Mouse (Mus musculus) neutrophil, adult 83 days (primary cell): Measurements from ENCODE around the gene Slc1a4. TPM values are rescaled to one million over a fixed set of nuclear protein-coding genes. Genes with fewer than 3 reads are reported as not detected.

Experiments used
- total RNA-seq, 2 experiments: library from RNA; stranded (reverse); gene quantifications; one replicate each; pipeline ENCODE4 v1.2.4; 2023

Slc1a4 gene
- total RNA-seq: under 1 TPM; 0.24 to 0.35 TPM

DNA sequence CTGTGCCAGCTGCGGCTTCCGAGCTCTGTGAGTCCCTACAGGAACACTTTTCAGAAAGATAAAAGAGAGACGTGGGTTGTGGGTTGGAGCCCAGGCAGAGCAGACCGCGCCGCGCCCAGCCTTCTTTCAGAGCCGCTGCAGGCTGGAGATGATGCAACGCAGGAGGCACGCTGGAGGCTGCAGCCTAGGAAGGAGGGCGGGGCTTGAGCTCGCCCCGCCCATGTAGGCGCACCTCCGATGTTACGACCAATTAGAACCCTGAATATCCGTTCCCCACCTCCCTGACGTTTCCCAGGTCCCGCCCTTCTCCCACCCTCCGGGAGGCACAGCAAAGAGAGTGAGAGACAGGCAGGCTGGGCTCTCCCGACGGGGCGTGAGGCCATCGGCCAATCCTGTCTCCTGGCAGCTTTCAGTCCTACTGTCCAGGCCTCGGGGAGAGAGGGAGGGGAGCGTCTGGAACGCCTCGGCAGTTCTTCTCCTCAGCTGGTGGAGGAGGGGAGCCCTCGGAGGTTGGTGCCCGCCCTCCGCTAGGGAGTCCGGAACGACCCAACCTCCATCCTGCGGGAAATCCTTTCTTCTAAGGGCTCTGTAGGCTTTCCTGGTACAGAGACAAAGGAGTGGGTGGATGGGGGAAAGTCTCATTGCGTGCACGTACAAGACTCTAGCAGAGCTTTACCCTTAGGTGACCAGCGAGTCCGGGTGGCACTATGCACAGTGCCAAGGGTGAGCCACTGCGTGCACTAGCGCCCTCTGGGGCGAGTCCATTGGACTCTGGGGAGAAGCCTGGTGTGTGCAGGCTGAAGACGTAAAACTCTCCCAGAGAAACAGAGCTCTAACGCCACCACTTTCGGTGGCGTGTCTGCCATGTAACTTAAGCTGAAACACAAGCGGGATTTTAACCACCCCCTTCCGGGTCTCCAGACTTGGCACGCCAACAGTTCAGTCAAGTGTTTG lies at the start of gene Slc1a4:
TSS of gene Slc1a4 (minus strand) at position 153 of the 954 bp plus-strand sequence.

Other genes with a start within 250 kb of the Slc1a4 start
- gene Actr2, start 219.8 kb downstream of the Slc1a4 start, total RNA-seq: 100 to 1,000 TPM; 386 to 398 TPM
- gene Rab1a, start 131.3 kb downstream of the Slc1a4 start, total RNA-seq: 10 to 100 TPM; 93.1 to 97.0 TPM
- gene Cep68, start 83.3 kb downstream of the Slc1a4 start, total RNA-seq: 1 to 10 TPM; 7.0 to 7.8 TPM
- gene Sertad2, start 210.5 kb upstream of the Slc1a4 start, total RNA-seq: 10 to 100 TPM; 12.5 to 14.6 TPM